Mouse (Mus musculus) CH12.LX (cell line): ENCODE measurements around the gene Smo. TPM values are rescaled to one million over a fixed set of nuclear protein-coding genes. Genes with fewer than 3 reads are reported as not detected.

Source experiments
- DNase-seq: peaks from one replicate; pipeline ENCODE4 v3.0.0-alpha.2; 2013; ENCODE audit errors: extremely low read depth
- H3K27ac ChIP-seq: 2 replicates; pipeline ENCODE4 v1.5.1; 2012; ENCODE audit warnings: low read depth, mild to moderate bottlenecking, control low read depth, moderate library complexity; ENCODE audit not compliant: insufficient read depth
- H3K27me3 ChIP-seq: replicated peaks from 2 replicates; pipeline ENCODE3; 2012; ENCODE audit warnings: inconsistent platforms
- H3K36me3 ChIP-seq, 2 experiments: replicated peaks in 1 of 2; 2 replicates each; pipeline versions ENCODE3 to v1.6.1; 2012; ENCODE audit warnings: inconsistent platforms in 1 of 2, low read length in 1 of 2, mild to moderate bottlenecking in 1 of 2, mixed read lengths in 1 of 2, moderate library complexity in 1 of 2; ENCODE audit not compliant: control insufficient read depth in 1 of 2, insufficient read depth in 1 of 2
- H3K4me1 ChIP-seq, 2 experiments: 2 replicates each; pipeline ENCODE4 v1.6.1; 2012; ENCODE audit warnings: inconsistent platforms in 1 of 2, moderate library complexity in 1 of 2; ENCODE audit not compliant: insufficient read depth in 2 of 2, control insufficient read depth in 1 of 2
- H3K4me2 ChIP-seq: 2 replicates; pipeline ENCODE4 v1.6.1; 2012; ENCODE audit warnings: low read depth, mild to moderate bottlenecking, control low read depth; ENCODE audit not compliant: poor library complexity, insufficient read depth, severe bottlenecking
- H3K4me3 ChIP-seq, 3 experiments: fragments of 150-350 bp in 1 of 3; sonication (generic) in 1 of 3; replicated peaks in 1 of 3; 2 replicates each; pipeline versions ENCODE3 to v1.5.1; 2011 to 2012; ENCODE audit warnings: low read depth in 2 of 3, low read length in 2 of 3, mild to moderate bottlenecking in 2 of 3, moderate library complexity in 2 of 3, control low read depth in 1 of 3, improper control_type of control experiment in 1 of 3, inconsistent platforms in 1 of 3, mixed read lengths in 1 of 3; ENCODE audit not compliant: poor library complexity in 1 of 3
- H3K79me2 ChIP-seq: replicated peaks from 2 replicates; pipeline ENCODE4 v1.6.1; 2012; ENCODE audit warnings: mild to moderate bottlenecking, moderate library complexity; ENCODE audit not compliant: control insufficient read depth, poor library complexity, insufficient read depth, severe bottlenecking; ENCODE audit errors: extremely low read depth
- H3K9ac ChIP-seq: 2 replicates; pipeline ENCODE4 v1.6.1; 2012; ENCODE audit warnings: low read depth, mild to moderate bottlenecking, control low read depth, moderate library complexity; ENCODE audit not compliant: insufficient read depth
- H3K9me3 ChIP-seq: replicated peaks from 2 replicates; pipeline ENCODE3; 2012; ENCODE audit warnings: low read length, inconsistent platforms, mixed read lengths
- CHD2 ChIP-seq: IDR thresholded peaks from 2 replicates; pipeline ENCODE4 v1.6.1; 2011; ENCODE audit warnings: low read length, improper control_type of control experiment
- CTCF ChIP-seq, 2 experiments: IDR thresholded peaks in 1 of 2; conservative IDR thresholded peaks in 1 of 2; 2 replicates each; pipeline ENCODE4 v1.5.1; 2011 to 2012; ENCODE audit warnings: low read depth in 2 of 2, low read length in 2 of 2, improper control_type of control experiment in 1 of 2, inconsistent platforms in 1 of 2, mild to moderate bottlenecking in 1 of 2, moderate library complexity in 1 of 2
- ETS1 ChIP-seq: conservative IDR thresholded peaks from 2 replicates; pipeline ENCODE4 v1.6.1; 2012; ENCODE audit warnings: low read depth, mild to moderate bottlenecking, inconsistent platforms, low read length, improper control_type of control experiment, moderate library complexity
- HCFC1 ChIP-seq: IDR thresholded peaks from 2 replicates; pipeline ENCODE4 v1.6.1; 2012; ENCODE audit warnings: low read depth, mild to moderate bottlenecking, inconsistent platforms, low read length, improper control_type of control experiment
- IRF4 ChIP-seq: IDR thresholded peaks from 2 replicates; pipeline ENCODE4 v1.6.1; 2014; ENCODE audit warnings: low read depth, mild to moderate bottlenecking, inconsistent platforms, low read length, improper control_type of control experiment
- JUND ChIP-seq: conservative IDR thresholded peaks from 2 replicates; pipeline ENCODE4 v1.6.1; 2011; ENCODE audit warnings: low read depth, low read length, improper control_type of control experiment
- KAT2A ChIP-seq: IDR thresholded peaks from 2 replicates; pipeline ENCODE4 v1.6.1; 2012; ENCODE audit warnings: low read length, improper control_type of control experiment, inconsistent platforms; ENCODE audit not compliant: insufficient replicate concordance
- MAFK ChIP-seq: IDR thresholded peaks from 2 replicates; pipeline ENCODE4 v1.6.1; 2011; ENCODE audit warnings: low read length, improper control_type of control experiment; ENCODE audit not compliant: insufficient replicate concordance
- MEF2A ChIP-seq: IDR thresholded peaks from 2 replicates; pipeline ENCODE4 v1.6.1; 2014; ENCODE audit warnings: low read depth, mild to moderate bottlenecking, inconsistent platforms, low read length, improper control_type of control experiment, borderline replicate concordance
- NELFE ChIP-seq: IDR thresholded peaks from 2 replicates; pipeline ENCODE4 v1.6.1; 2011; ENCODE audit warnings: low read depth, low read length, improper control_type of control experiment
- NRF1 ChIP-seq: IDR thresholded peaks from 2 replicates; pipeline ENCODE4 v1.6.1; 2014; ENCODE audit warnings: low read depth, mild to moderate bottlenecking, inconsistent platforms, low read length, improper control_type of control experiment, moderate library complexity
- POLR2A ChIP-seq: IDR thresholded peaks from 2 replicates; pipeline ENCODE4 v1.6.1; 2011; ENCODE audit warnings: low read depth, mild to moderate bottlenecking, improper control_type of control experiment, low read length
- POLR2AphosphoS2 ChIP-seq: IDR thresholded peaks from 2 replicates; pipeline ENCODE4 v1.6.1; 2011; ENCODE audit warnings: low read depth, low read length, improper control_type of control experiment
- RCOR1 ChIP-seq: conservative IDR thresholded peaks from 2 replicates; pipeline ENCODE4 v1.6.1; 2012; ENCODE audit warnings: low read depth, mild to moderate bottlenecking, inconsistent platforms, low read length, improper control_type of control experiment
- TBP ChIP-seq: conservative IDR thresholded peaks from 2 replicates; pipeline ENCODE4 v1.6.1; 2011; ENCODE audit warnings: low read depth, low read length, improper control_type of control experiment
- TCF12 ChIP-seq: IDR thresholded peaks from 2 replicates; pipeline ENCODE4 v1.6.1; 2014; ENCODE audit warnings: low read depth, mild to moderate bottlenecking, inconsistent platforms, low read length, improper control_type of control experiment
- USF1 ChIP-seq: IDR thresholded peaks from 2 replicates; pipeline ENCODE4 v1.6.1; 2014; ENCODE audit warnings: low read depth, mild to moderate bottlenecking, inconsistent platforms, low read length, improper control_type of control experiment
- ZKSCAN1 ChIP-seq: IDR thresholded peaks from 2 replicates; pipeline ENCODE4 v1.6.1; 2012; ENCODE audit warnings: low read depth, inconsistent platforms, low read length, improper control_type of control experiment, borderline replicate concordance
- ZNF384 ChIP-seq: IDR thresholded peaks from 2 replicates; pipeline ENCODE4 v1.6.1; 2012; ENCODE audit warnings: low read depth, low read length, improper control_type of control experiment, inconsistent platforms
- dilution Hi-C: fragments of 300-500 bp; cut with MboI; formaldehyde crosslinking; loops from 2 replicates; pipeline ENCODE4 v1.14.3; 2020; ENCODE audit warnings: low sequenced_read_pairs; ENCODE audit not compliant: extremely low pct_unique_long_range_greater_than_20kb, extremely low pct_ligation_motif_present
- in situ Hi-C: fragments of 300-500 bp; cut with MboI; formaldehyde crosslinking; loops from 3 replicates; pipeline ENCODE4 v1.14.3; 2019; ENCODE audit warnings: low sequenced_read_pairs, low pct_ligation_motif_present, low pct_unique_long_range_greater_than_20kb, mixed read lengths
- polyA plus RNA-seq: library from polyadenylated mRNA; unstranded; fragments of >175 nt; gene quantifications from 2 replicates; pipeline ENCODE4 v1.2.1, GENCODE M21; 2012; ENCODE audit warnings: low read depth; ENCODE audit not compliant: insufficient read length
- total RNA-seq, 2 experiments: library from RNA; depleted of rRNA; stranded (reverse); fragments of 300-350 nt in 1 of 2; fragments of >200 nt in 1 of 2; gene quantifications; 2 replicates each; pipeline ENCODE4 v1.2.3; 2012 to 2014

Smo gene
- total and polyA plus RNA-seq, 3 experiments: 0.04 to 0.17 TPM; not detected in 1

DNA sequence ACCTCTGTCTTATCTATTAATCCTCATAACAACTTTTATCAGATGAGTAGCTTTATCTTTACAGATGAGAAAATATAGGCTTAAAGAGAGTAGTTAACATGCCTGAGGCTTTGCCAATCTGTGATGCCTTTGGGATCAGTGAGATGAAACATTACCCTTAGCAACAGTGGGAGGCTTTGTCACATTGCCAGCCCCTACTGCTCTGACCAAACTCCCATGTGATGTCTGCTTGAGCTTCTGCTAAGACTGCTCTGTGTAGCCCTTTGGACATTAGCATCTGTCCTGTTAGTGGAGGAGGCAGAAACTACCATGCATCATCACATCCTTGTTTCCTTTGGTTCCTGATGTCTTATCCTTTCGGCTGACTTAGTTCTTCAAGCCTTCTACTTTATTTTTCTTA is 40.3 kb downstream of the Smo start:
- Histone ChIP-seq H3K9me3 (no peaks in the 10 kb centered on the region), H3K9ac (no peak overlapping the region), H3K4me2 (no peak overlapping the region), H3K36me3 (peaks cover 0 to 22% of the 10 kb centered on the region in 2 experiments), H3K79me2 (peaks cover 28% of the 10 kb centered on the region), H3K4me1 (peaks cover 0 to 66% of the 10 kb centered on the region in 2 experiments; a peak in 2 of 4 replicates)
- in situ Hi-C loops: no loop called here
- no peak for DNase-seq
- dilution Hi-C loops: no loop called here
- TF ChIP-seq ZNF384: no peak
- TF ChIP-seq CTCF (conservative IDR thresholded peaks at IDR 0.05 in 1 of 2, IDR thresholded peaks at IDR 0.05 in 1 of 2; ENCODE audit: low read depth in 2 of 2, low read length in 2 of 2): no peak
- no peak for TF ChIP-seq ZKSCAN1
- TF ChIP-seq USF1: no peak
- TF ChIP-seq, all 38 proteins: peak for 0
- Histone ChIP-seq H3K27ac (no peak overlapping the region), H3K27me3 (no peaks in the 10 kb centered on the region), H3K4me3 (no peak overlapping the region)

DNA sequence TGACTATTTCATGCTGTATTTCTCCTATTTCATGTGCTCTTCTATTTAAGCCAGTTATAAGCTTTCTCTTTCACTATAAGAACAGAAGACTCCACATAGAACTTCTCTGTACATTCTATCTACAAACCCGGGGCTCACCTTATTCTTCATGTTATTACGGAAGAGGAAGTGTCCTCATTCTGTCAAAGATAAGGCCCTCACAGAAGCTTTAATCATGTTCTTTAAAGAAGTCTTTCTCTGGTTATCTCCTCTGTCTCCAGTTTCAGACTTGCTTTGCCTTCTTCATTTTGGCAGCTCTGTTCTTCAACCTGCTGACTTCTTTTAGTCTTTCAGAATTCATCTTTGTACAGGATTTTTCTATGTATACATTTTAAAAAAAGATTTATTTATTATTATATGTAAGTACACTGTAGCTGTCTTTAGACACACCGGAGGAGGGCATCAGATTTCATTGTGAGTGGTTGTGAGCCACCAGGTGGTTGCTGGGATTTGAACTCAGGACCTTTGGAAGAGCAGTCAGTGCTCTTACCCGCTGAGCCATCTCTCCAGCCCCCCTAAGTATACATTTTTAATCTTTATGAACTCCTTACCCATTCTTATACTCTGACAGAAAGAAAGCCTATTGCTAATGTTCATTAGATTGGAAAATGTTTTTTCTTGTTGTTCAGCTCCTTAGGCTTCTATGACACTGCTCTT is 41.4 kb downstream of the Smo start:
- H3K27me3 ChIP-seq: no peaks in the 10 kb centered on the region
- no peaks in the 10 kb centered on the region for H3K9me3 ChIP-seq
- H3K27ac ChIP-seq: no peak overlapping the region
- TF ChIP-seq MAFK: no peak
- no peak for TF ChIP-seq USF1
- no peak for TF ChIP-seq NELFE
- TF ChIP-seq POLR2AphosphoS2: no peak
- TF ChIP-seq KAT2A: no peak
- TF ChIP-seq CHD2: no peak
- no peak for TF ChIP-seq MEF2A
- TF ChIP-seq TBP: no peak
- TF ChIP-seq HCFC1: no peak
- no peak for TF ChIP-seq NRF1
- TF ChIP-seq JUND: no peak
- no peak for TF ChIP-seq TCF12
- no peak for TF ChIP-seq ETS1
- TF ChIP-seq POLR2A: no peak
- TF ChIP-seq RCOR1: no peak
- TF ChIP-seq IRF4: no peak
- in situ Hi-C loops (no loop called here), dilution Hi-C loops (no loop called here)
- peaks cover 0 to 55% of the 10 kb centered on the region in 2 experiments; a peak in 2 of 4 replicates for H3K4me1 ChIP-seq
- H3K4me2 ChIP-seq: no peak overlapping the region
- H3K4me3 ChIP-seq: no peak overlapping the region
- peaks cover 0 to 20% of the 10 kb centered on the region in 2 experiments for H3K36me3 ChIP-seq
- peaks cover 23% of the 10 kb centered on the region for H3K79me2 ChIP-seq
- DNase-seq: no peak
- no peak overlapping the region for H3K9ac ChIP-seq
